Mouse (Mus musculus): ENCODE data around the gene Nek7.
A peak's percentile ranks its signal among the peaks of the same experiment; 100 is the strongest.

Gene Nek7

GRCm38 (mm10) chr1:138608336-138608735 is 11.6 kb downstream of the Nek7 start:
- no peak for DNase-seq (ENCODE audit: low spot score)

DNA sequence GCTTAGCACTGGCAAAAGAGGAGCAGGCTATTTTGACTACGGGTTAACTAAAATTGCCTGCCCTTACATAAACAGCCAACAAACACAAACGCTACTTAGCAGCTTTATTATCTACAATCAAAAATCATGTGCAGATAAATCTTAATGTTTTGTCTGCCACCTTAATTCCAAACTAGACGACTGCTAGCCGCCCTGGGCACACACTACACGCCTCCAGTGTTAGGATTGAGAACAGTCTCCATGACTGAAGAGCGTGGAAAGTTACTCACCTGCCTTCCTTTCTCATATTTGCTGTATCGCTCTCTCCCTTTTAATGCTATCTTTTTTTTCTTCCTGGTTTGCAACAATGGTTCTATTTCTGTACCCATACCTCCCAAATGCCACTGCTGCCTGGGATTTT is 12.1 kb downstream of the Nek7 start:
- DNase-seq (ENCODE audit: low spot score), result no peak

GRCm38 (mm10) chr1:138606771-138607170 is 13.2 kb downstream of the Nek7 start:
- DNase-seq (ENCODE audit: low spot score), result no peak

DNA sequence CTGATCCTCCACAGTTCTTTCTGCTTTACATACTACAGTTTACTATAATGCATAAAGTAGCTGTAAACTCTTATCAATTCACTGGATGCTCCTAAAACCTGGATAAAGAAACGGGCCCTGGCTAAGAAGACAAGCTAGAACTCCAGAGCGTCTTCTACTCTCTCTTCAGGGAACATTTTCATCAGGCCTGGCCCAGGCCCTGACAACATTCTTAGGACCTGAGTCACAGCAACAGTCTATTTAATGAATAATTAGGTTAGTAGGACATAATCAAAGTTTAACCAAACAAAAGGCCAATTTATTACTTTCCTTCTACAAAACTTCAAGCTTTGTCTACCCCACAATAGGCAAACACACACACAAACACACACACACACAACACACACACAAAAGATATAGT is 15.2 kb downstream of the Nek7 start:
- no peak for DNase-seq (ENCODE audit: low spot score)

GRCm38 (mm10) chr1:138603974-138604373 is 16.0 kb downstream of the Nek7 start:
- no peak for DNase-seq (ENCODE audit: low spot score)

- DNase-seq (ENCODE audit: low spot score), result no peak
Measured at GRCm38 (mm10) chr1:138598087-138598486, 21.9 kb downstream of the Nek7 start.

DNA sequence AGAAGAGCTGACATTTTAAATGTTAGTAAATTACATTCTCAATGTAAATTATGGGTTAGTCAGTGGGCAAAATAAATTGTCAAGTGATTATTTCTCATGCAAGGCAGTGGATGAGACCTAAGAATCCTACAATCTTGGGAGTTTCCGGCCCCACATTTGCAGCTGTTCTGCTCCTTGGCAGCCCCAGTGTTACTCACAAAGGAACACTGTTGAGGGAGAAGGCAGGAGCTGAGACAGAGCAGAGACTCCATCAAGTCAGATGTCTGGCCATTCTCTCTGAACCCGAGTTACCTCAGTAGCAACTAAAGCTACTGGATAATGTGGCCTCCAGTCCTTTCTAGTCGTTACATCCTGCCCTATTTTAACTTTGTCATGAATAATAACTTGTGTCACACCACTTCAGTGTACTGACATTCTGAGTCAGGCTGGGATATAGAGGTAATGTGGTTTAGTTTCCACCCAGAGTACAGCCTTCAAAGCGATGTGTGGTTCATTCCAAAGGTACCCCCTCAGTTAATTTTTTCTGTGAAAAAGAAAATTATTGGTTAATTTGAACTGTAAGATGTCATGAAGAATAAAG is 23.7 kb downstream of the Nek7 start:
- DNase-seq (ENCODE audit: low spot score), result no peak

- DNase-seq (ENCODE audit: low spot score), result no peak
Measured at GRCm38 (mm10) chr1:138594910-138595309, 25.0 kb downstream of the Nek7 start.

DNA sequence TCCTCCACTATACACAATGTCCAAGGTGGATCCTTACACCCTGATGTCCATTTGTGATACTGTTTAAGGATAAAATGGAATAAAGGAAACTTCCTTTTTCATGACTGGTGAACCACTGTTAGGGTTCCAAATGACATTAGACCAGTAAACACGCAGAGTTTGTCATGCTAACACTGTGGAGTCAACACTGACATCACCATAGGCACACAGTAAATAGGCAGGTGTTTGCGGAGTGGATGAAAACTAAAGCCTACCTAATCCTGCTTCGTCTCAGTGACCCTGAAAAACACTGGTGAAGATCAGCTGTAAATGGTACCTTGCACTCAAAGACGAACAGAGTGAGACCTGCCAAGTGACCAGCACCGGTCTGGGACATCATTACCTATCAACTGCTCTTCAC is 26.0 kb downstream of the Nek7 start:
- DNase-seq (ENCODE audit: low spot score), result no peak

- DNase-seq (ENCODE audit: low spot score), result no peak
Measured at GRCm38 (mm10) chr1:138592466-138592865, 27.5 kb downstream of the Nek7 start.

DNA sequence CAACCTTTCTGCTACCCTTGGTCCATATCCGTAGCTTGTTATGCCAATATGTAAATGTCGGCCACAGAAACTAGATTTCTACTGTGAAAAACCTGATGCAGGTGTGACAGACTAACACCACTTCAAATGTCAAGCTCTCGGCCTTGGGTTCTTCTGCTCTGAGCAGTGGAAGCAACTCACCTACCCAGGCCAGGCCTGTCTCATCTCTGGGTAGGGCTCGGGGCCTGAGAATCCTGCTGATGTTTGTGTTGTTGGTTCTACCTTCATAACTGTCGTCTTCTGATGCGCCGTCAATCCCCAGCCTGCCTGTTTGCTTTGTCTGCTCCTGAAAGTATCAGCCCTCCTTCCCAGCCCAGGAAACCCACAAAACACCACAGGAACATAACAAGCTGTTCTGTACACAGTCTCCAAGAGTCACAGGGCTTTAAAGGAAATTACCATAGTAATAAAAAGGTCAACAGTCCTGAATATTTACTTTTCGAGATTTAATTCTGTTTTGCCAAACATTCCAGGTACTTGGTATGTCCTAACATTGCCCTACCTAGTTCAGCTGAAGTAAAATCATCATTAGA is 29.4 kb downstream of the Nek7 start:
- no peak for DNase-seq (ENCODE audit: low spot score)

DNA sequence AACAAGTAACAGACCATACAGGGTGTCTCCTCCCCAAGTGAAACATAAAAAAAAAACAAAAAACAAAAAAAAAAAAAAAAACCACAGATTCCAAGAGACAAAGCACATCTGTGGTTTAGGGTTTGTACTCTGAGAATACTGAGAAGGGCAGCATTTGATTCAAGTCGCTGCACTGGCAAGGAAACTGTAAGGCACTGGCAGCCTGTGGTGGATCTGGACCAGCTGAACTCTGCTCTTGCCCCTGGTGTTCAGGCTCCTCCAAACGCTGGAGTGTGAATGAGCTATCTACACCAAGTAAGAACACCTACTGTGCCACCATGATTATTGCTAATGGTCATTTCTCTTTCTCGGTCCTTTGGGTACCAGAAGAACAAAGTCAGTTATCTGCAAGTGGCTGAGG is 30.8 kb downstream of the Nek7 start:
- no peak for DNase-seq (ENCODE audit: low spot score)

- no peak for DNase-seq (ENCODE audit: low spot score)
Measured at GRCm38 (mm10) chr1:138587812-138588211, 32.1 kb downstream of the Nek7 start.

- no peak for DNase-seq (ENCODE audit: low spot score)
Measured at GRCm38 (mm10) chr1:138586891-138587290, 33.0 kb downstream of the Nek7 start.

- no peak for DNase-seq (ENCODE audit: low spot score)
Measured at GRCm38 (mm10) chr1:138584423-138585013, 35.4 kb downstream of the Nek7 start.

GRCm38 (mm10) chr1:138582225-138582624 is 37.7 kb downstream of the Nek7 start:
- no peak for DNase-seq (ENCODE audit: low spot score)

GRCm38 (mm10) chr1:138579822-138580492 is 40.0 kb downstream of the Nek7 start:
- peak; percentile 15 for DNase-seq (ENCODE audit: low spot score)

GRCm38 (mm10) chr1:138579207-138579606 is 40.7 kb downstream of the Nek7 start:
- DNase-seq (ENCODE audit: low spot score), result no peak

DNA sequence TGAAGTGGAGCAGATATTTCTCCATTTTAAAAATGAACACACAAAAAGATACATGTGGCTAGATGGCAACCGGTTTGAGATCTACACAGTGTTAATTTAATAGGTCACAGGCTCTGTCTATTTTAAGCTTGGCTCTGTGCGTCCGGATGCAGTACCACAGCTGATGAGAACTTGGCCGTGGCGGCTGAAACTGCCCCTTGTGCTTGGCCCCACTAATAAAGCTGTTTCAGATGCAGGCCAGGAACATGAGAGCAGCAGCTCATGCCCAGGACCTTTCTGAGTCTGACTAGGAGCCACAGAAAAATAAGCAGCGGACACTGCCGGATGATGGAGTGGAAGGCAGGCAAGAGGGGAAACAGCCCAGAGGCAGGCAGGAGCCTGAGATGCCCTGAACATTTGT is 43.1 kb downstream of the Nek7 start:
- DNase-seq (ENCODE audit: low spot score), result no peak

DNA sequence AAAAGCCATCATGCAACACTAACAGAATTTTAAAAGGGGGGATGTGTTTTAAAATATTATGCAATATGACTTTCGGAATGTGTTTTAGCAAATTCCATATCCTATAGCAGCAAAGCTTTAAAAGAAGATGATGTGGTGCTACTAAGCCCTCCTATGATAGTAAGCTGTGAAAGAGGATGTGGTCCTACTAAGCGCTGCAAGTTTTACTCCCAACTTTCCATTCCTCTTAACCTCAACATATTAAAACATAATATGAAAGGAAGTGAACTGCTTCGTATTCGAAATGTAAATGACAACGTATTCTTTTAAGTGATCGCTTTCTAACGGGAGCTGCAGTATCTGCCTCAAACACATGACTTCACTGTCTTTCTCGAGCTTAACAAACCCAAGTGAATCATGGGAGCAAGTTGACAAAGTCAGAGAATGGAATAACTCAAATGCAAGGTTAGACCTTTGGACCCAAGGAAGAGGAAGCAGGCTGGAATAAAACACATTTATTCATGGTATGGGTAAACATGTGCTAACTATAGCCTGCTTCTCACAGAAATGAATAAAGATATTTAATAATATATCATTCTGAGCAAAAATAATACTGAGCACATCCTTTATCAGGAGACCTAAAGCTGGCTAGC is 43.8 kb downstream of the Nek7 start:
- DNase-seq (ENCODE audit: low spot score), result no peak

- no peak for DNase-seq (ENCODE audit: low spot score)
Measured at GRCm38 (mm10) chr1:138575629-138576028, 44.3 kb downstream of the Nek7 start.

DNA sequence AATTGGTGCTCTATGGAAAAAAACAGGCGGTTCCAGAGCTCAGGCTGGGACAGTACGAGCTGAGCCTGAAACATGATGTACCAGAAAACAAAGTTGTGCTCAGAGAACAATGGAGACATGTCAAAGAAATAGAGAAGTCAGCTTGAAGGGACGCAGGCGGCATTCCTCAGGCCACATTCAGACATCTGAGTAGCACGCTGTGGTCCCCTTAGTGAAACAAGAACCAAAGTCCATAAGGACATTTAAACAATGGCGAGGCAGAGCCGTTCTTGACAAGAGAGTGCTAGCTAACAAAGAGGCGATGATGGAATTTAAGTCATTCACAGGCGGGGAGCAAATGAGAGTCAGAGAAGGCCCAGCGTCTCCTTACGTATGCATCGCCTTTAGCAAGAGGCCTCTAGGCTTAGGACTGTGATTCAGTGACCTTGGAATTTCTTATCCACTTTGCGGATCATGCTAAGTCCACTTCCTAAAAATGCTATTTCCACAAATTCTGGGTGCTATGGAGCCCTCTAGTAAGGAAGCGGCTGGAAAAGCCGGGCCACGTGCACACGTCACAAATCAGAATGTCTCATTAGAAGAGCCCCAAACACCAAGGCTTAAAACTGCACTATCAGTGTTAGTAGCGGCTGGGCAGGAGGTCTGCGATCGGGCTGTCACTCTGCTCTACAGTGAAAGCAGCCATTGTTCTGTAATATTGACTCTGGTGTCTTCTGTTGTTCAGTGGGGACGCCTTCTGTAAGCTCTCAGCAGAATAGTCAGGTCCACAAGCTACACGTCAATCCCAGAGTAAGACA is 48.2 kb downstream of the Nek7 start:
- peak; percentile 68 for DNase-seq (ENCODE audit: low spot score)

Measured in embryo, embryonic 10 days (tissue).